Mouse (Mus musculus): ENCODE data around the gene Sox6. TPM values are rescaled to one million over a fixed set of nuclear protein-coding genes. Genes with fewer than 3 reads are reported as not detected.

Gene Sox6
- polyA plus RNA-seq, 1 experiment from 2014 or later = 31.7 TPM

- H3K4me2 ChIP-seq = no peak overlapping the region
- 58% methylated on average over 8 of the region's 8 CpGs for WGBS
Observed at GRCm38 (mm10) chr7:115448403-115449025, 590.1 kb downstream of the Sox6 start.

GRCm38 (mm10) chr7:115447091-115447490, 591.5 kb downstream of the Sox6 start:
- peaks cover 4% of the 10 kb centered on the region; the same call in 1 of the 2 replicates for H3K4me1 ChIP-seq (replicated peaks)
- 79% methylated on average over 3 of the region's 3 CpGs for WGBS

More at GRCm38 (mm10) chr7:115448403-115449025, 590.1 kb downstream of the Sox6 start:
- H3K9me3 ChIP-seq = no peaks in the 10 kb centered on the region
- H3K4me1 ChIP-seq (replicated peaks) = peaks cover 4% of the 10 kb centered on the region; the same call in 1 of the 2 replicates
- no peak overlapping the region for H3K9ac ChIP-seq
- ATAC-seq (ENCODE audit: low FRiP score, low read depth) = no peak
- H3K36me3 ChIP-seq = no peaks in the 10 kb centered on the region
- H3K27me3 ChIP-seq = no peaks in the 10 kb centered on the region
- H3K27ac ChIP-seq (replicated peaks) = no peak overlapping the region
- H3K4me3 ChIP-seq = no peak overlapping the region

DNA sequence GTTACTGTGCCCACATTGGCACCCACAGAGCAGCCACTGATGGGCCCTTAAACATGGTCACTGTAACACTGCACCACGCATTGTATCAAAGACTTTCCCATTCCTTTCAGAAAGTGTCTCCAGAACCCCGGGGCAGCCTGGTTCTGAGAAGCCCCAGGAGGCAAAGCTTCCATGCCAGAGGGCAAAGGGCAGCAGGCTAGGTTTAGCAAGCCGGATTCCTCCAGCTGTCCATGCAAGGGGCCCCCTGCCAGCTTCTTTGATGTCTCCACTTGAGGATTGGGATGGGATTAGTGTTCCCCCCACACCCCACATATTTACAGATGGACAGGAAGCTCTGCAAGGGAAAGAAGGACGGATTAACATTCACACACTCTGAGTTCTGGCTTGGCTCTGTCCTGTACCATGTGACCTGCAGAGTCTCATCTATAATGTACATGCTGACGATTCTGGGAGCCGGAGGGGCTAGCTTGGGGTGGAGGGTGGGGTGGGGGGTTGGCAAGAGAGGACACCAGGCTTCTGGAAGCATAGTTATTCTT, 592.0 kb downstream of the Sox6 start:
- H3K27me3 ChIP-seq = no peaks in the 10 kb centered on the region
- H3K27ac ChIP-seq (replicated peaks) = no peak overlapping the region
- no peak overlapping the region for H3K4me3 ChIP-seq
- H3K9ac ChIP-seq = no peak overlapping the region
- H3K36me3 ChIP-seq = no peaks in the 10 kb centered on the region
- 40% methylated on average over 6 of the region's 6 CpGs for WGBS
- H3K4me1 ChIP-seq (replicated peaks) = peaks cover 4% of the 10 kb centered on the region; the same call in 1 of the 2 replicates
- no peaks in the 10 kb centered on the region for H3K9me3 ChIP-seq
- no peak overlapping the region for H3K4me2 ChIP-seq
- ATAC-seq (ENCODE audit: low FRiP score, low read depth) = no peak

More at GRCm38 (mm10) chr7:115447091-115447490, 591.5 kb downstream of the Sox6 start:
- no peak overlapping the region for H3K4me3 ChIP-seq
- no peak overlapping the region for H3K27ac ChIP-seq (replicated peaks)
- no peak overlapping the region for H3K9ac ChIP-seq
- no peak overlapping the region for H3K4me2 ChIP-seq
- no peaks in the 10 kb centered on the region for H3K36me3 ChIP-seq
- no peaks in the 10 kb centered on the region for H3K9me3 ChIP-seq
- H3K27me3 ChIP-seq = no peaks in the 10 kb centered on the region
- no peak for ATAC-seq (ENCODE audit: low FRiP score, low read depth)

GRCm38 (mm10) chr7:115426161-115426982, 612.2 kb downstream of the Sox6 start:
- Histone ChIP-seq H3K4me3 (no peak overlapping the region), H3K9me3 (no peaks in the 10 kb centered on the region), H3K27ac (replicated peaks) (no peak overlapping the region), H3K4me1 (replicated peaks) (no peaks in the 10 kb centered on the region), H3K4me2 (no peak overlapping the region), H3K27me3 (no peaks in the 10 kb centered on the region), H3K9ac (no peak overlapping the region), H3K36me3 (no peaks in the 10 kb centered on the region)
- 86% methylated on average over 7 of the region's 7 CpGs for WGBS
- ATAC-seq (ENCODE audit: low FRiP score, low read depth) = no peak

DNA sequence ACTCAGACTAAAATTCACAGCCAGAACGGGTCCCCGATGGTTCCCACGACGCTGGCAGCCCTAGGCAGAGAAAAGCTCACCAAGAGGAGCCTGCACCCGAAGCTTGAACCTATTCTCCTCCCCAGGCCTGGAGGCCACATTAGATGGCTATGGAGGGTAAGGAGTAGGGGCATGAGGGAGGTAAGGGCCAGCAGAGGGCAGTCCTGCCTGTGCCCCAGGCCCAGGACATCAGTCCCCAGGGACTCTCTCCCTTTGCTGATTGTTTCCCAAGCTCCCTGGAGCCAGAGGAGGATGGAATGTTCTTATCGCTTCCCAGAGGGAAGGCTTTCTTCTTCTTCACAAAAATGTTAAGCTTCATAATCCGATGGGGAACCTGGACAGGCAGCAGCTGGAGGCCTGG, 615.8 kb downstream of the Sox6 start:
- H3K4me1 ChIP-seq (replicated peaks) = no peaks in the 10 kb centered on the region
- H3K27ac ChIP-seq (replicated peaks) = no peak overlapping the region
- H3K9ac ChIP-seq = no peak overlapping the region
- no peaks in the 10 kb centered on the region for H3K36me3 ChIP-seq
- WGBS = 79% methylated on average over 7 of the region's 7 CpGs
- no peaks in the 10 kb centered on the region for H3K9me3 ChIP-seq
- no peak overlapping the region for H3K4me3 ChIP-seq
- H3K27me3 ChIP-seq = no peaks in the 10 kb centered on the region
- no peak for ATAC-seq (ENCODE audit: low FRiP score, low read depth)
- H3K4me2 ChIP-seq = no peak overlapping the region

GRCm38 (mm10) chr7:115420960-115421359, 617.6 kb downstream of the Sox6 start:
- ATAC-seq (ENCODE audit: low FRiP score, low read depth) = no peak
- H3K27ac ChIP-seq (replicated peaks) = no peak overlapping the region
- no peaks in the 10 kb centered on the region for H3K9me3 ChIP-seq
- no peaks in the 10 kb centered on the region for H3K27me3 ChIP-seq
- no peak overlapping the region for H3K4me3 ChIP-seq
- no peaks in the 10 kb centered on the region for H3K4me1 ChIP-seq (replicated peaks)
- WGBS = 57% methylated on average over 12 of the region's 12 CpGs
- no peaks in the 10 kb centered on the region for H3K36me3 ChIP-seq
- H3K9ac ChIP-seq = no peak overlapping the region
- H3K4me2 ChIP-seq = no peak overlapping the region

Other genes with a start within 250 kb of the Sox6 start
- gene 1110004F10Rik, start 601 bp upstream of the Sox6 start, polyA plus RNA-seq (2015; fragmentation: Nextera tagmentation; extraction: Ambion mirVana) = 291 and 297 TPM in 2 replicates
- 1.0 and 1.2 TPM in 2 replicates for gene Gm4353, start 45.8 kb upstream of the Sox6 start, polyA plus RNA-seq (2015; fragmentation: Nextera tagmentation; extraction: Ambion mirVana)

Measured in hindbrain, embryonic 15.5 days (tissue).